Mouse (Mus musculus) forebrain, embryonic 13.5 days (tissue): ENCODE results near the gene Krt23. TPM values are rescaled to one million over a fixed set of nuclear protein-coding genes. Genes with fewer than 3 reads are reported as not detected.

ENCODE experiments used
- ATAC-seq: fragments of 200-750 bp; cut with Nextera tagmentation; 2 replicates; pipeline ENCODE4 v1.8.0; 2017
- H3K27ac ChIP-seq: fragments of 300-500 bp; sonication (generic); 2 replicates; pipeline ENCODE4 v1.5.1; 2015; ENCODE audit warnings: inconsistent platforms, mild to moderate bottlenecking, moderate library complexity
- H3K27me3 ChIP-seq: fragments of 300-500 bp; sonication (generic); 2 replicates; pipeline ENCODE4 v1.6.1; 2015; ENCODE audit warnings: mild to moderate bottlenecking, inconsistent platforms
- H3K36me3 ChIP-seq: fragments of 300-500 bp; sonication (generic); 2 replicates; pipeline ENCODE4 v1.6.1; 2015; ENCODE audit warnings: mild to moderate bottlenecking, inconsistent platforms; ENCODE audit not compliant: poor library complexity, severe bottlenecking
- H3K4me1 ChIP-seq: fragments of 300-500 bp; sonication (generic); 2 replicates; pipeline ENCODE4 v1.6.1; 2015; ENCODE audit warnings: inconsistent platforms
- H3K4me2 ChIP-seq: fragments of 300-500 bp; sonication (generic); 2 replicates; pipeline ENCODE4 v1.6.1; 2015; ENCODE audit warnings: inconsistent platforms, mild to moderate bottlenecking, moderate library complexity
- H3K4me3 ChIP-seq: fragments of 300-500 bp; sonication (generic); 2 replicates; pipeline ENCODE4 v1.5.1; 2015; ENCODE audit warnings: mild to moderate bottlenecking, inconsistent platforms
- H3K9ac ChIP-seq: fragments of 300-500 bp; sonication (generic); 2 replicates; pipeline ENCODE4 v1.6.1; 2015; ENCODE audit warnings: mild to moderate bottlenecking, inconsistent platforms
- H3K9me3 ChIP-seq: fragments of 300-500 bp; sonication (generic); replicated peaks from 2 replicates; pipeline ENCODE4 v1.6.1; 2016; ENCODE audit warnings: inconsistent platforms
- WGBS: fragments of 180-500 bp; shearing (Covaris S2); methylation state at CpG from one replicate; pipeline ENCODE4 v1.1.7; 2015; 5-methylcytosine and 5-hydroxymethylcytosine counted together
- polyA plus RNA-seq: library from polyadenylated mRNA; unstranded; fragments of >200 nt; fragmentation: Nextera tagmentation; extraction: Ambion mirVana; gene quantifications from 2 replicates; pipeline ENCODE4 v1.2.1, GENCODE M21; 2015

Krt23 gene
- polyA plus RNA-seq, 1 experiment from 2014 or later = not detected

GRCm38 (mm10) chr11:99473433-99473832 is 19.5 kb downstream of the Krt23 start:
- Histone ChIP-seq H3K27ac (no peak overlapping the region), H3K36me3 (no peaks in the 10 kb centered on the region), H3K9ac (no peak overlapping the region), H3K4me1 (no peaks in the 10 kb centered on the region), H3K27me3 (no peaks in the 10 kb centered on the region), H3K9me3 (no peaks in the 10 kb centered on the region), H3K4me3 (no peak overlapping the region), H3K4me2 (no peak overlapping the region)
- ATAC-seq = no peak
- 76% methylated on average over 6 of the region's 6 CpGs for WGBS

GRCm38 (mm10) chr11:99472405-99472804 is 20.5 kb downstream of the Krt23 start:
- H3K9me3 ChIP-seq = no peaks in the 10 kb centered on the region
- no peak overlapping the region for H3K9ac ChIP-seq
- 83% methylated on average over 4 of the region's 4 CpGs for WGBS
- no peaks in the 10 kb centered on the region for H3K36me3 ChIP-seq
- no peak for ATAC-seq
- H3K27me3 ChIP-seq = no peaks in the 10 kb centered on the region
- H3K4me3 ChIP-seq = no peak overlapping the region
- no peaks in the 10 kb centered on the region for H3K4me1 ChIP-seq
- no peak overlapping the region for H3K27ac ChIP-seq
- no peak overlapping the region for H3K4me2 ChIP-seq

GRCm38 (mm10) chr11:99471946-99472345 is 21.0 kb downstream of the Krt23 start:
- H3K27ac ChIP-seq = no peak overlapping the region
- no peak overlapping the region for H3K4me2 ChIP-seq
- H3K4me1 ChIP-seq = no peaks in the 10 kb centered on the region
- H3K9me3 ChIP-seq = no peaks in the 10 kb centered on the region
- no peaks in the 10 kb centered on the region for H3K36me3 ChIP-seq
- 93% methylated on average over 6 of the region's 6 CpGs for WGBS
- ATAC-seq = no peak
- H3K4me3 ChIP-seq = no peak overlapping the region
- no peak overlapping the region for H3K9ac ChIP-seq
- no peaks in the 10 kb centered on the region for H3K27me3 ChIP-seq

DNA sequence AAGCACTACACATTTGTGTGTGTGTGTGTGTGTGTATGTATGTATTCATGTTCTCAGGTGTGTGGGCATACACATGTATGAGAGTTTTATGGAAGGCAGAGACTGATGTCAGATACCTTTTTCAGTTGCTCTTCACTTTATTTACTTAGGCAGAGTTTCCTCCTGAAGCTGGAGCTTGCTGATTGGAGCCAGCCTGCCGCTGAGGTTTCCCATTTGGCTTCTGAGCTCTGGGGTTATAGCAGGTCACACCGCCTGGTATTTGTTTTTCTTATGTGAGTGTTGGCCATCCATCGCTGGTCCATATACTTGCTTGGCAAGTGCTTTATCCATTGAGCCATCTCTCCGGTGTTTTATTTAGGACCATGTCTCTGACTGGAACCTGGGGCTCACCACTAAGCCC is 23.7 kb downstream of the Krt23 start:
- no peaks in the 10 kb centered on the region for H3K9me3 ChIP-seq

GRCm38 (mm10) chr11:99468566-99468965 is 24.4 kb downstream of the Krt23 start:
- 87% methylated on average over 11 of the region's 11 CpGs for WGBS
- Histone ChIP-seq H3K4me2 (no peak overlapping the region), H3K4me1 (no peaks in the 10 kb centered on the region), H3K27ac (no peak overlapping the region), H3K9ac (no peak overlapping the region), H3K36me3 (no peaks in the 10 kb centered on the region), H3K4me3 (no peak overlapping the region), H3K9me3 (no peaks in the 10 kb centered on the region), H3K27me3 (no peaks in the 10 kb centered on the region; the same call in 1 of the 2 replicates)
- ATAC-seq = no peak

More for the DNA sequence above, 23.7 kb downstream of the Krt23 start:
- WGBS = 91% methylated on average over 4 of the region's 4 CpGs
- Histone ChIP-seq H3K4me1 (no peaks in the 10 kb centered on the region), H3K27me3 (no peaks in the 10 kb centered on the region), H3K27ac (no peak overlapping the region), H3K9ac (no peak overlapping the region), H3K4me2 (no peak overlapping the region), H3K36me3 (no peaks in the 10 kb centered on the region), H3K4me3 (no peak overlapping the region)
- no peak for ATAC-seq

- ATAC-seq = no peak
- H3K4me2 ChIP-seq = no peak overlapping the region
- peak overlapping the region; percentile 2; the same call in 1 of the 2 replicates for H3K9ac ChIP-seq
- no peak overlapping the region for H3K27ac ChIP-seq
- H3K27me3 ChIP-seq = peaks cover 5% of the 10 kb centered on the region
- H3K4me3 ChIP-seq = no peak overlapping the region
- no peaks in the 10 kb centered on the region for H3K36me3 ChIP-seq
- H3K4me1 ChIP-seq = no peaks in the 10 kb centered on the region
- no peaks in the 10 kb centered on the region for H3K9me3 ChIP-seq
- WGBS = 52% methylated on average over 7 of the region's 7 CpGs
Measured at GRCm38 (mm10) chr11:99466316-99466715, 26.6 kb downstream of the Krt23 start.

GRCm38 (mm10) chr11:99464836-99465235 is 28.1 kb downstream of the Krt23 start:
- WGBS = 5% methylated on average over 5 of the region's 5 CpGs
- Histone ChIP-seq H3K4me3 (no peak overlapping the region), H3K27ac (no peak overlapping the region), H3K4me1 (no peaks in the 10 kb centered on the region), H3K36me3 (no peaks in the 10 kb centered on the region), H3K9me3 (no peaks in the 10 kb centered on the region), H3K27me3 (peaks cover 5% of the 10 kb centered on the region), H3K4me2 (no peak overlapping the region), H3K9ac (no peak overlapping the region)
- ATAC-seq = 0 out of 2 replicates have a peak, but pooled peaks have one; percentile 27

DNA sequence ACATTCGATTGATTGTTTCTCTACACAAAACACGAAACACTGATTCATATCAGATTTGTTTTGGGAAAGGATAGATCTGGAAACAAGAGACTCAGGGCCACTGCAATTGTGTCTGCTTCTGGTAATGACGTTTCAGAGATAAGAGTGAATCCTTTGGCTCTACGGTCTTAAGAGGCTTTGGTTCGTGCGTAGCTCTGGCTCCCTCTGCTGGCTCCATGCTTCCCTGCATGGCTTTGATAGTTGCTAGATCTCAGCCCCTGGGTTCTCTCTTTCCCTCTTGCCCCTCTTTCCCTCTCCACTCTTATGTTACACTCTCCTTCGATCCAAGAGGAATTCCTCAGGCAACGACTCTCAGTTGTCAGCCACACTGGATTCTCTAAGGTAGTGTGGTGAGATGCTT is 29.8 kb downstream of the Krt23 start:
- H3K27ac ChIP-seq = no peak overlapping the region
- H3K4me1 ChIP-seq = no peaks in the 10 kb centered on the region
- H3K9ac ChIP-seq = no peak overlapping the region
- no peaks in the 10 kb centered on the region for H3K9me3 ChIP-seq
- no peak overlapping the region for H3K4me3 ChIP-seq
- H3K27me3 ChIP-seq = peaks cover 5% of the 10 kb centered on the region
- H3K36me3 ChIP-seq = no peaks in the 10 kb centered on the region
- 13% methylated on average over 8 of the region's 8 CpGs for WGBS
- 0 out of 2 replicates have a peak, but pooled peaks have one; percentile 16 for ATAC-seq
- H3K4me2 ChIP-seq = no peak overlapping the region

GRCm38 (mm10) chr11:99461736-99462135 is 31.2 kb downstream of the Krt23 start:
- H3K4me2 ChIP-seq = no peak overlapping the region
- no peaks in the 10 kb centered on the region for H3K36me3 ChIP-seq
- 71% methylated on average over 7 of the region's 7 CpGs for WGBS
- no peaks in the 10 kb centered on the region for H3K9me3 ChIP-seq
- no peak overlapping the region for H3K9ac ChIP-seq
- ATAC-seq = no peak
- no peaks in the 10 kb centered on the region for H3K4me1 ChIP-seq
- peaks cover 5% of the 10 kb centered on the region for H3K27me3 ChIP-seq
- no peak overlapping the region for H3K27ac ChIP-seq
- H3K4me3 ChIP-seq = no peak overlapping the region

- Histone ChIP-seq H3K9me3 (no peaks in the 10 kb centered on the region), H3K4me2 (no peak overlapping the region), H3K27me3 (peaks cover 5% of the 10 kb centered on the region), H3K36me3 (no peaks in the 10 kb centered on the region), H3K27ac (no peak overlapping the region), H3K4me3 (no peak overlapping the region), H3K9ac (no peak overlapping the region), H3K4me1 (no peaks in the 10 kb centered on the region)
- no peak for ATAC-seq
- WGBS = 75% methylated on average over 7 of the region's 7 CpGs
Measured at GRCm38 (mm10) chr11:99458887-99459286, 34.0 kb downstream of the Krt23 start.

- Histone ChIP-seq H3K4me2 (no peak overlapping the region), H3K36me3 (no peaks in the 10 kb centered on the region), H3K27me3 (no peaks in the 10 kb centered on the region), H3K9me3 (no peaks in the 10 kb centered on the region), H3K4me3 (no peak overlapping the region), H3K4me1 (no peaks in the 10 kb centered on the region), H3K27ac (no peak overlapping the region), H3K9ac (no peak overlapping the region)
- 63% methylated on average over 10 of the region's 10 CpGs for WGBS
- ATAC-seq = no peak
Measured at GRCm38 (mm10) chr11:99454759-99455158, 38.2 kb downstream of the Krt23 start.

DNA sequence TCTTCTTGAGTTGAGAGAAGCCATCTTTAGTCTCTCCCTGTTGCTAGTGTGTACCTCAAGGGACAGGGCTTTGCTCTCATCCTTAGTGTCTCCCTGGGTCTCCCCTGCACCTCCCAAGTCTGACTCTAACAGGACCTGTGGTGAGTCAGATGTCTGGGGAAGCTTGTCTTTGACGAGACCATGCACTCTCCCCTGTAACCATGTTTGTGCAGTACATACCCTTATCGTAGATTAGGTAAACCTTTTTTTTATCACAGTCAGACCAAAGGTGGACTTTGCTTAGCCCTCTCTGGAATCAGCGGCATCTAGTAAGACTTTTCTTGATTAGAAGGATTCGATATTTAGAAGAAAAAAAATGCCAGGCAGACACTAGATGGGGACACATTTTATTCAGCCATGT is 38.9 kb downstream of the Krt23 start:
- no peaks in the 10 kb centered on the region for H3K27me3 ChIP-seq
- H3K36me3 ChIP-seq = no peaks in the 10 kb centered on the region
- no peak overlapping the region for H3K4me2 ChIP-seq
- no peak overlapping the region for H3K27ac ChIP-seq
- H3K4me3 ChIP-seq = no peak overlapping the region
- H3K9me3 ChIP-seq = no peaks in the 10 kb centered on the region
- no peak for ATAC-seq
- no peaks in the 10 kb centered on the region for H3K4me1 ChIP-seq
- WGBS = 88% methylated on average over 4 of the region's 4 CpGs
- H3K9ac ChIP-seq = no peak overlapping the region

- H3K4me1 ChIP-seq = no peaks in the 10 kb centered on the region
- H3K27ac ChIP-seq = no peak overlapping the region
- WGBS = 70% methylated on average over 2 of the region's 2 CpGs
- H3K9me3 ChIP-seq = no peaks in the 10 kb centered on the region
- H3K27me3 ChIP-seq = no peaks in the 10 kb centered on the region
- H3K4me3 ChIP-seq = no peak overlapping the region
- H3K9ac ChIP-seq = no peak overlapping the region
- H3K36me3 ChIP-seq = no peaks in the 10 kb centered on the region
- no peak overlapping the region for H3K4me2 ChIP-seq
- ATAC-seq = no peak
Measured at GRCm38 (mm10) chr11:99448769-99449168, 44.2 kb downstream of the Krt23 start.
